Mouse (Mus musculus) small intestine, adult 10 weeks (tissue): ENCODE results near the gene Ddx18. TPM values are rescaled to one million over a fixed set of nuclear protein-coding genes. Genes with fewer than 3 reads are reported as not detected.

Source experiments
- polyA plus RNA-seq: library from polyadenylated mRNA; stranded (reverse); fragments of 350-450 nt; fragmentation: Illumina TruSeq; extraction: RNeasy Lipid Tissue Mini Kit (QIAGEN cat#74804); gene quantifications from one replicate; pipeline ENCODE4 v1.2.3, GENCODE M21; 2014; ENCODE audit warnings: low replicate concordance

Gene Ddx18
- polyA plus RNA-seq, result 28.0 TPM

GRCm38 (mm10) chr1:121567521-121568489, at the start of gene Ddx18:
TSS of gene Ddx18 (minus strand) at chr1:121567989.

GRCm38 (mm10) chr1:121528399-121528720, 39.4 kb downstream of the Ddx18 start, which contains the start of gene Htr5b:
TSS of gene Htr5b (minus strand) at chr1:121528465.

Other genes with a start within 250 kb of the Ddx18 start
- gene Insig2, start 235.4 kb downstream of the Ddx18 start, polyA plus RNA-seq, result 84.6 TPM
- 13.6 TPM for gene Ccdc93, start 136.9 kb downstream of the Ddx18 start, polyA plus RNA-seq
- gene Htr5b, start 39.5 kb downstream of the Ddx18 start, polyA plus RNA-seq, result not detected